Mouse (Mus musculus) large intestine, adult 2 months (tissue): Measurements from ENCODE around the gene Shld2. TPM values are rescaled to one million over a fixed set of nuclear protein-coding genes. Genes with fewer than 3 reads are reported as not detected.
"Not testable (repeated sequence)": the region's sequence is repeated elsewhere in the genome, so short reads cannot be mapped to it uniquely, and the experiment has no call there.

Experiments
- DNase-seq: peaks from one replicate; pipeline ENCODE4 v3.0.0-alpha.2; 2012; ENCODE audit warnings: low read depth, low spot score
- WGBS: fragments of 180-500 bp; shearing (Covaris S2); methylation state at CpG from one replicate; pipeline ENCODE4 v1.1.7; 2018; 5-methylcytosine and 5-hydroxymethylcytosine counted together
- polyA plus RNA-seq: library from polyadenylated mRNA; depleted of rRNA; stranded (reverse); fragments of >200 nt; gene quantifications from 2 replicates; pipeline ENCODE4 v1.2.3, GENCODE M21; 2012

Shld2 gene
- polyA plus RNA-seq, 1 experiment: 0.87 TPM

DNA sequence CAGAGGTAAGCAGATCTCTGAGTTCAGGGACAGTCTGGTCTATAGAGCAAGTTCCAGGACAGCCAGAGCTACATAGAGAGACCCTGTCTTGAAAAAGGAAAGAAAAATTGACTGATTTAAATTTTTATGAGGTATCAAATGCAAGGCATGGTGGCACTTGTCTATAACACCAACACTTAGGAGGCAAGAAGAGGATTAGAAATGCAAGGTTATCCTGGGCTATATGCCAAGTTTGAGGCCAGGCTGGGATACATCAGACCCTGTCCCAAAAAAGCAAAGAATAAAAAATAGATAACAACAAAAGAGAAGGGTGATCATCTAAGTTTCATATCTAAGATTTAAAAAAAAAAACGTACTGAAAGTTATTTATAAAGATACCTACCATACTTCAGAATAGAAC, 20.1 kb downstream of the Shld2 start:
- 33% methylated on average over 1 of the region's 1 CpGs for WGBS
- no peak for DNase-seq

DNA sequence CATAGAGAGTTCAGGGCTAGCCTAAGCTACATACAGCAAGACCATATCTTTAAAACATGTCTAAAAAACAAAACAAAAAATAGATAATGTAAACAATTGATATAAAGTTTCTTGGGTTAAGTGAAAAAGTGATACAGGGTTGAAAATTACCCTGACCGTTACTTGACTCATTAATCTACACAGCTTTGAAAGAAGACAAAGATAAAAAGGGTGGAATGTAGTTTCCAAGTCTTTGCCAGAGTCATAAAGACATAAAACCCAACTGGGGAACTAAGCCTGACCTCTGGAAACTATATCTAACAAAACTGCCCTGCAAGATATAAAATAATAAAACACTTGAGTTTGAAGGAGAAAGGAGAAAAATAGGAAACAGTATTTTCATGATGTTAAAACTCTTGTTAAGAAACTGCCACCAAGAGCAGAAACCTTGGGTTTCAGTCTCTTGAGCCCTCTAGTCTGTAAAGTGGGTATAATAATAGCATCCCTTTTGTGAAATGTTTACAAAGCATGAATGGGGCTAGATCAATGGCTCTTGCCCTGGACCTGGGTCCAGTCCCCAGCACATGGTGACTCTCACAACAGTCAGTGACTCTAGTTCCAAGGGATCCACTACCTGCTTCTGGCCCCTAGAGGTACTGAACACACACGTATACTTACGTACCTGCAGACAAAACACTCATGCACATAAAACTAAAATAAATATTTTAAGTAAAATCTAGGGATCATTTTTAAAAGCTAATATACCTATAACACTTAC, 20.9 kb downstream of the Shld2 start:
- WGBS: 52% methylated on average over 3 of the region's 3 CpGs
- DNase-seq: no peak

DNA sequence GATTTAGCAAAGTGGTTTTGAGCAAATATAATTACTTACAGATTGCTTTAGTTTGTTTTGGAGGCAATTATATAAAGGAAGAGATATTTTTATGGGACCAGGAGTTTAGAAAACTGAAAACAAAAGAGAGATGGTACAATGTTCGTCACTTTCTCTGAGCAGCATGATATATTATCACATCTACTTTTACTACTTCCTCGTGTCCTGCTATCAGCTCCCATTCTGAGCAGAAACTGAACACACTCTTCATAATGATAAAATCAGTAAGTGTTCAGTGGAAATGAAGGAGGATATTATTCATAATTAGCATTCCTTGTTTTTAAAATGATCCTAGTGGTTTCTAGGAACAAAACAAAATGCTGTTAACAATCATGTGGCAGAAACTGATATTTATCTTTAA, 21.9 kb downstream of the Shld2 start:
- DNase-seq: no peak
- WGBS: 26% methylated on average over 2 of the region's 2 CpGs

DNA sequence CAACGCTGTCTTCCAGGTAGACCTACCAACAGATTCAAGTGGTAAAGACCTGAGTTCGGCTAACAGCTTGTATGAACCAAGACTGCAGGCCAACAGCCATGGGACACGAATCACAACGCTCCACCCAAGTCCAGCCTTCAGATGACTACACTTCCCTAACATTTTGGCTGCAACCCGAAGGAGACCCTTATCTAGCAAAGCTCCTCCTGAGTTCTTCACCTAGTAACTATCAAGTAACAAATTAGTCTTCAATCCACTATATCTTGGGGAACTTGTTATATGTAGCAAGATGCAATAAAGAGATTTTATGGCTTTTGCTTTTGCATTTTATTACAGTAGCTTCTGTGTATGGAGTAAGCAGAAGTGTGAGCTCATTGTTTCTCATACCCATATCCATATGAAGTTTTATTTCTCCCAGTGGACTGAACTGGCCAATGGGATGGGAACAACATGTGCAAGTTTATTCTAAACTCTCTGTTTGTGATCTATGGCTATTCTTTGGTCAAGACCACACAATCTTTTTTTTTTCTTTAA, 28.5 kb downstream of the Shld2 start:
- WGBS: 39% methylated on average over 5 of the region's 5 CpGs
- no peak for DNase-seq

DNA sequence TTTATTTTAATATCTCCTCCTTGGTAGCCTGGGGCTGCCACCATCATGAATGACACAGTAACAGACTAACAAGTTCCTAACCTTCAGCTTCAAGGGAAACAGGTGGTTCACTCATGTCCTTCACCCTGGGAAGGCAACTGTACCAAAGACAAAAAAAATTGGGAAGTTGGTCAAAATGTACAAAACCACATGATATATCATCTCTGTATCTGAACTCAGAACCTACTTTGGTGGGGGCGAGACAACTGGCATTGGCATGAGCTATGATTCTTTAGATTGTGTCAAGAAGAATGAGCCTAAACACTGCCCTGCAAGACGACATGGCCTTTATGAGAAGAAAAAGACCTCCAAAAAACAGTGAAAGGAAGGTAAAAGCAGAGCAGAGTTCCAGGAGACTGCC, 29.5 kb downstream of the Shld2 start:
- no peak for DNase-seq
- 82% methylated on average over 2 of the region's 2 CpGs for WGBS

DNA sequence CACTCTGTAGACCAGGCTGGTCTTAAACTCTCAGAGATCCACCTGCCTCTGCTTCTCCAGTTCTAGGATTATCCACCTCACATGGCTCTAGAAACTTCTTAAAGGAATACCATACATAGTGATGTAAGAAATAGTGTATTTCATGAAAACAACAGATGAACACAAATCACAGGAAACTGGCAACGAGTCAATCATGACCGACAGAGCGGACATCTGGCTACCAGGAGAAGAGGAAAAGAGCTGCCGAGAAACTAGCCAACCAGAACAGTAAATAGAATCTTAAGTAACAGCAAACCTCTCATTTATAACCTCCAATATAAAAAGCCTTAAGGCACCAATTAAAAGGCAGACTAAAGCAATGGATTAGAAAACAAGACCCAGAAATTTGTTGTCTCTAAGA, 30.6 kb downstream of the Shld2 start:
- no peak for DNase-seq
- 59% methylated on average over 4 of the region's 4 CpGs for WGBS

DNA sequence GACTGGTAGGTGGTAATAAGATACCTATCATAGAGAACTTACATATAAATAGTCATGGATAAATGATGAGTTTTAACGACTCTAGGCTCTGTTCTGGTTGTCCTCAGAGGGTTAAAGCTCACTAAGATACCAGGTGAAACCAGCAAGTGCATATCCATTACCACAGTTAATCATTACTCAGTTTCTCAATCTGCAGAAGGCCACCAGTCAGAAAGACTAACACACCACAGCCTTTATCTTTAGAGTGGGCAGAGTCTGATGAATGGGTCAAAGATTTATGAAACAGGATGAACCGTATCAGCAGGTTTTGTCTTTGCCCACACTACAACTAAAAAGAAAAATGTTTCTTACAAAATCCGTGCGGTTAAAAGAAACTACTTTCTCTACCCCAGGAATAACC, 35.1 kb downstream of the Shld2 start:
- no peak for DNase-seq
- 32% methylated on average over 4 of the region's 4 CpGs for WGBS

DNA sequence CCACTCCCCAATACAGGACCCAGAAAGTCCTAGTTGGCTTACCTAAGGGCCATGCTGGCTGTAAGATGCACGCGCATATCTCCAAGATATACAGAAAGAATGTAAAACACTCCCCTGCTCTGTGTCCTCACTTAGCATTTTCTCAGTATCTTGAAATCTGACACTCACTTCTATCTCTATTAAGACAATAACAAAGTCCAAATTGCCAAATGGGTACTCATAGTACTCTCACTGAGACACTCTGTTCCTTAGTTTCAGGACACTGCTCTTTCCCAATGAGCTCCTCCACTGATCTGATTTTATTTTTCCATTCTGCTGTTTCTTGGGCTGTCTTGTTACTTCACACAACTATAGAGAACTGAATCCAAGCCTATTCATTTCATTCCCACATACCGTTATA, 36.2 kb downstream of the Shld2 start:
- WGBS: 88% methylated on average over 3 of the region's 3 CpGs
- no peak for DNase-seq

DNA sequence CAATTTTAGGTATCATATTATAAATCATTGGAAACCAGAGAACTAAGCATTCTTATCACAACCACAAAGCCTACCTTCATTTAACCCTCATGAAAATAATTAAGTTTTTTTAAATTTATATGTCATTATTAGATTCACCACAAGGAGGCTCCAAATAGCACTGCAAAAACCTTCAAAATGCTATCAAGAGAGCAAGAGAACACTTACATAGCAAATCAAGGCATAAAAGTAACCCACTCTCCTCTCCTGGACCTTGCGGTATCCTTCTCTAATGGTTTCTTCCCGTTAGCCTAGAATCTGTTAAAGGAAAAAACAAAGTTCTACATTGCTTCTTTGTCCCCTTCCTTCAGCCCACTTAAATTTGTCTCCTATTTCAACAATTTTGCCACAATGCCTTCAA, 37.0 kb downstream of the Shld2 start:
- no peak for DNase-seq
- WGBS: 44% methylated on average over 2 of the region's 2 CpGs

DNA sequence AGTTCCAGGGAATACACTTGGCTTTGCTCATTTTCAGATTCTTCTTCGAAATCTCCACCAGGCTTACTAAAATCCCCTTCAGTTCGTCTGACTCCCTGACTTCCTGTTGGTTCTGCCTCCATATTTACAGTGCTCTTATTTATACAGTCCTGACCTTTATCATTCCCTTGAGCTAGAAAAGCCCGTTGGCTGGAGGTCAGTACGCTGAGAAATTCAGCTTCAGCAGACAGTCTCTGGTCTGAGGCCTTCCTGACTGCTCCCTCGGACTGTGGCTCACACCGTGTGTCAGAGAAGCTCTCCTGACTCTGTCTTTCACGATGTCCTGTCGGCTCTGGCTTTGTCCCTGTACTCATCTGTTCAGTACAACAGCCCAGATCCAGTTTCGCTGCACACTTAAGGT, 42.2 kb downstream of the Shld2 start:
- 57% methylated on average over 9 of the region's 9 CpGs for WGBS

DNA sequence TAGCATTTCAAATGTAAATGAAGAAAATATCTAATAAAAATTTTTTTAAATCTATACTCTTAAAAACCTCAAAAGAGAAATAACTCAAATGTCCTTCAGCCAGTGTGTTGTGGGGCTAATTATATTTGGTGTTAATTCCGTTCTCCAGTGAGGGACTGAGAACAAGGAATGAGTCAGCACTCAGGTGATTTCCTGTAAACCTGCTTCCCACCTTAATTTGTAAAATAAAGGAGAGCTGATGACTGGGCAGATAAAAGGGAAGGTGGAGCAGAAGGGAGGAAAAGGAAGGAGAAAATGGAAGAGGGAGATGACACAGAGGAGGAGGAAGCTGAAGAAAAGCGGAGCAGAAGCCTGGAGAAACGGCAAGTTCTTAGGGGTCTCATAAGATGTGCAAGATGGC, 51.8 kb downstream of the Shld2 start:
- 79% methylated on average over 3 of the region's 3 CpGs for WGBS
- DNase-seq: not testable (repeated sequence)

More for the DNA sequence above, 42.2 kb downstream of the Shld2 start:
- no peak for DNase-seq

DNA sequence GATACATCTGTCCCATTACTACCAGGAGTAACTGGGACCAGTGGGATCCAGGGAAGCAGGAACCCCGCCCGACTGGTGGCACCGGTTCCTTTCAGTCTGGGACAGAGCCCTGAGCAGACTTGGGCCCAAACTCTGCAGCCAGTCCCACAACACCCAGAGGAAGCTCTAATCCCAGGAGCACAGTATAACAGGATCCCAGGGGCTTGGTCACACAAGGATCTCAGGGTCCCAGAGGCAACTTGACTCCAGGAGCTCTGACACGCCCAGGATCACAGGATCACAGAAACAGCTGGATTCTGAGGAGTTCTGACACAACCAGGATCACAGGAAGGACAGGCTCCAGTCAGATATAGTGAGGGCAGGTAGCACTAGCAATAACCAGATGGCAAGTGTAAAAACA, 57.0 kb downstream of the Shld2 start:
- no peak for DNase-seq
- 61% methylated on average over 4 of the region's 4 CpGs for WGBS

DNA sequence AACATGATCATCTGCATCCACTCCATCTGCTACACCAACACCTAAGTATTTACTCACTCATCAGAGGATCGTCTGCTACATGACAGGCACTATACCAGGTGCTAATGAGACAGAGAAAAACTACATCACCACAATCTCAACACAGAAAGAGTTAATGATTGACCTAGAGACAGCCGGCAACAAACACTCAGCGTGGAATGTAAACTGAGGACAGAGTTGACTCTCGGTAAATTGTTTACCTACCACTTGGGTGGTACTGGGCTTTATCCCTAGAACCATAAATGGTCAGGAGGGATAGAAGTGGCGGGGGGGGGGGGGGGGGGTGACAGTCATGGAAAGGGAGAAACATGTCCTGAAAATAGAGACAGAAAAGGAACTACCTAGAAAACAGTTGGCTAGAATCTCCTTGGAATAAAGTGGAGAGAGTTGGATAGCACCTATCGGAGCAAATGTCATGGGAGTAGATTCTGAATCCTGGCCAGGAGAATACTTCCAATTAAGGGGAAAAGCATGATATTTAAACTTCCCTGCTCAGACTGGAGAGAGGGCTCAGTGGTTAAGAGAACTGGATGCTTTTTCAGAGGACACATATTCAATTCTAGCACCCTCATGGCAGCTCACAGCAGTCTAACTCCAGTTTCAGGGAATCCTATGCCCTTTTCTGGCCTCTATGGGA, 57.7 kb downstream of the Shld2 start:
- 21% methylated on average over 6 of the region's 6 CpGs for WGBS
- no peak for DNase-seq

DNA sequence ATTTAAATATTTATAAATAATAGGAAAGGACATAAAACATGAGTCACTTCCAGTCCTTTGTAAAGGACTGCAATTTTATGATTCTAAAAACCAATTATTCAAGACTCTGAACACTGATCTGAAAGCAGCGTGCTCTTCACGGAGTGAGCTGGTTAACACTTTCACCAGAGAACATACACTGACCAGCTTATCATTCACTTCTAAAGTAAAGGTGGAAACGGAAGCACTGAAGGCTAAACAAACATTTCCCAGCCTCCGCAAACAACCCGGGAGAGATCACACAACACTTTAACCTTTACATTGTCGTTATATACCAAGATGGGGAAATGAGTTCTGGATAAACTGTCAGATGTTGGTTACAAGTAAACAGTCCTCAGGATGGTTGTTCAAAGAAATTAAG, 69.6 kb downstream of the Shld2 start:
- DNase-seq: no peak
- WGBS: 19% methylated on average over 6 of the region's 6 CpGs

DNA sequence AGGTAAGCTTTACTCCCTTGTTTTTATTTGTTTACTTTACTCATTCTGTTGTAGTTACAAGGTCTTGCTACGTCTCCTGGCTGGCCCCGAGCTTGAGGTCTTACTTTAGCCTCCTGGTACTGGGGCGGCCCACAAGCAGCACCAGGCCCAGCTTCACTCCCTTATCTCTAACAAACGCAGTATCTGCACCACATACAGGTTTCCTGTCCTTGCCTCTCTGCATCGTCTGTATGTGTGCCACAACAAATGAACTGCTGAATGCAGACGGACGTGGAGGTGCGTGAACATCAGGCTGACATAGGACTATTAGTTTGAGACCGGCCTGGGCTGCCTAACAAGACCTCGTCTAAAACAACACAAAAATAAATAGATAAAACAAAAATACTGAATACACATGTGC, 70.0 kb downstream of the Shld2 start:
- no peak for DNase-seq
- WGBS: 58% methylated on average over 10 of the region's 10 CpGs

DNA sequence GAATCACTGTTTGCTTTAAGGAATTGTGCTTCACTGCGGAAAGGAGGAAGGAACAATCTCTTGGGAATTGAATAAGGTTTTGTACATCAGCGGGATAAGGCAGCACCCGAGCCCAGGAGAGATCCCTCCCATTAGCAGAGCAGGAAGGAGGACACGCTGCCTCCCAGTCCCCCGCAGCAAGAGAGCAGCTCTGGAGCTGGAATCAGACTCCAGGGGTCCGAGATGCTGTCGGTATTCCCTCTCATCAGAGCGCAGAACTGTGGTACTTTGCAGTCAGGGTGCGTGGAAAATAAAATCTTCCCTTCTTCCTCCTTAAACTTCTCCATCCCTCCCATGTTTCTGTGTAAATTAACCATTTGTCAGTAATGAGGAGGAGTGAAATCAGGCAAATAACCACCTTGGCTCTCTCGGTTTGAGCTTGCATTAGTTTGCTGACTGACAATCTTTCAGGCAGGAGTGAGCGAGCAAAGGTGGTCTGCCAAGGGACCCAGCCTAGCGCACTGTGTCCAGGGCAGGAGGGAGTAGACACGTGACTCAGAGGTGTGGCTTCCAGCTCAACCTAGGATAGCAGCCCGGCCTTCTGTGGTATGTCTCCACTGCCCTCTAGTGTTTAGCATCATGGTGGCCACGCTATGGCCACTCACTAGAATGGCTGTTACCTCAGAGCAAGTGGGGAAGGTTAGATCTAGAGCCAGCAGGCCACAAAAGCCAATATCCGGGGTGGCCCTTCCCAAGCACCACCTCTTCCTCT, 75.5 kb downstream of the Shld2 start:
- DNase-seq: peak; percentile 35
- 19% methylated on average over 16 of the region's 16 CpGs for WGBS

DNA sequence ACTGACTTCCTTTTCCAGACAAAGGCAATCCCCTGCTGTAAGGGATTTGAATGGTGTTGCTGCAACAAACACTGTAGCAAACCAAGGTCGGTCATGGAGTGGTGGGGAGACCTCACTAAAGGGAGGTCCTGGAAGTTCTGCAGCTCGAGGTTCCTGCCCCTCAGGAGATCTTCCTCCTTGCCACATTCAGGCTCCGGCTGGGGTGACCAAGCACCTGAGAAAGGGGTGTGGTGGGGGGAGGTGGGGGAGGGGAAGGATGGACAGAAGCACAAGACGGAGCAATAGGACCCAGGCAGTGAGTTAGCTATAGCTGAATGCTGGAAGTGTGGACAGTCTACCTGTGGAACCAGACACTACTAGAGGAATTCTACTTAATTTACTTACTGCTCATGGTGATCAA, 76.4 kb downstream of the Shld2 start:
- DNase-seq: no peak
- WGBS: 89% methylated on average over 4 of the region's 4 CpGs

DNA sequence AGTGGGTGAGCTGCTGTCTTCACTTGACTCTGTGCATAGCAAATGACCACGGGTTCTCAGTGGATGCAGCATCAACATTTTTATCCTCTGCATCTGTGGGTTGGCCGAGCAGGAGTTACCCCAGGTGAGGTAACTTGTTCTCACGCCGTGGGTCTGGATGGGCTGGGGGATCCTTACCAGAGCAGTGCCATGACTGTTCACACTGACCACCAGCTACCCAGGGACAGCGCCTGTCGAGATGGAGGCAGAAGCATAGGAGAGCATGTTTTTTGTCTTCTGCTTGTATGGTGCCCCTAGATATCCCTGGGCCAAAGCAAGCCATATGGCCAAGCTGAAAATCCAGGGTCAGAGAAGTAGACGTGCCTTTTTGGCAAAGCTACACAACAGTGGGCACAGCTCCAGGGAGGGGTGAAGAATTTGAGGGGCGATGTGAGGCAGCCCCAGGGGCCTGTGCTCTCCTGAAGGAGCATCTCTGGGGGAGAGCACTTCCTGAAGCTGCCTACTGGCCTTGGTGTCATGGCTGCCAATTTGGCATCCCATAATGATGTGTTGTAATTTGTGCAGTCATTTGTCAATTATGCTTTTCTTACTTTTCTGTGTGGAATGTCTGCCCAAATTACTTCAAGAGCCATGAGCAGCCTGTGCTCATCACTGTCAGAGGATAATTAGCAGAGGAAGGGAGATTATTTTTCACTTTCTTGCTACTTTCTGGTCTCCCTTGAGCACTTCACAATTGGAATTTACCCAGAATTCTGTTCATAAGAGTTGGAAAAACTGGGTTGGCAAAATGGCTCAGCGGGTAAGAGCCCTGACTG, 77.2 kb downstream of the Shld2 start:
- WGBS: 91% methylated on average over 9 of the region's 9 CpGs
- DNase-seq: no peak

DNA sequence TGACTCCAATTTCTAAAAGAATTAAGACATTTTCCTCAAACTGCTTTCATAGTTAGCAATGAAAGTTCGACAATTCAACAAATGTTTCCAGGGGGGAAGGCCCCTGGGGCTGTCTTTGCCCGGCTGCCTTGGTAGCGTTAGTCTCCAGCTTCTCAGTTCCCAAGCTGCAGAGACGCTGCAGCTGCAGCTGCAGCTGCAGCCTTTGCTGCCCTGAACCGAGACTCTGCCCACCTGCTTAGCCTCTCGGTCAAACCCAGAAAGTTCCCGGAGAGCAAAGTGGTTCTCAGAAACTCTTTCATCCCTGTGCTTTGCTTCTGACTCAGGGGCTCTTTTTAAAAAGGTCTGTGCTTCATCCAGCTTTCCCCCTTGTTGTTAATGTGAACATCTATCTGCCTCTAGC, 78.0 kb downstream of the Shld2 start:
- DNase-seq: no peak
- 84% methylated on average over 7 of the region's 7 CpGs for WGBS
